Mouse (Mus musculus) cerebellum, adult 2 months (tissue): Measurements from ENCODE around the gene Nr1d1.

Source experiments
- CTCF ChIP-seq: fragments of 200-500 bp; IDR thresholded peaks from 2 replicates; pipeline ENCODE4 v1.5.1; 2011; ENCODE audit warnings: low read depth, mild to moderate bottlenecking, control low read depth, low read length, moderate library complexity, borderline replicate concordance; ENCODE audit not compliant: insufficient read depth
- POLR2A ChIP-seq: fragments of 200-500 bp; IDR thresholded peaks from 2 replicates; pipeline ENCODE4 v1.6.1; 2011; ENCODE audit warnings: low read length, control low read depth, borderline replicate concordance; ENCODE audit not compliant: insufficient read depth

DNA sequence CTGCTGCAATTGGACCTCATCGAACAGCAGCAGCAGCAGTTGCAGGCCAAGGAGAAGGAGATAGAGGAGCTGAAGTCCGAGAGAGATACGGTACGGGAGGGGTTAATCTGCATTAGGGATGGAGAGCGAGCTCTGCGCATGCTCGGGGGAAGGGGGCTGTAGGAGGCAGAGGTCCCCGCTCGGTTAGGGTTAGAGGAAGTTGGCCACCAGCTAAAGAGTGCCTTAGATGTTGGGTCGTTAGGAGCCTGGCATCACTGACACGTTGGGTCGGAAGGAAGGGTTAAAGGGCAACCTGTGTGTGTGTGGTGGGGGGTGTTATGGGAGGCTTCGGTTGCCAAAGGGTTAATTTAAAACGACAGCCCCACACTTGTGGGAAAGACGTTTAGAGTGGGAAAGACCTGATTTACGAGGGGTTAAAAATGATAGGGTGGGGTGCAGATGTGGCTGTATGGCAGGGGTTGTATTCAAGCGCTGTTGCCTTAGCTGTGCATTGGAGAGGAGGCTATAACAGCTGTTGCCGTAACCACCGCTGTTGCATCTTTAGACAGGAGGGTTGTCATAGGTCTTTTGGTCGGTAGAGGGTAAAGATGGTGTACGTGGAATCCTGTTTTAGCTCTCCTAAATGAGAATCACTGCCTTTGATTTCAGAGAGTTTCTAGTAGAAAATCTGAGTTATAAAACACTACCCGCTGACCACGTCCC, 21.5 kb upstream of the Nr1d1 start:
- TF ChIP-seq CTCF (no peak), POLR2A (peak; percentile 33; the same call in 1 of the 2 replicates)
